Mouse (Mus musculus) urinary bladder, postnatal 14 days (tissue): ENCODE measurements at regions not wholly inside any gene's neighbourhood (a gene's known extent, or its start where the extent isn't known, plus 50 kb on each side); places are given as distances from the start of the nearest gene placed in this dataset.
A peak's percentile ranks its signal among the peaks of the same experiment; 100 is the strongest.
"Not testable (repeated sequence)": the region's sequence is repeated elsewhere in the genome, so short reads cannot be mapped to it uniquely, and the experiment has no call there.

Experiments
- DNase-seq: peaks from one replicate; pipeline ENCODE4 v3.0.0; 2021; ENCODE audit warnings: low spot score

- DNase-seq: no peak
Measured at GRCm38 (mm10) chr3:111194541-111194940, 943.7 kb upstream of the Prmt6 start.

- DNase-seq: no peak
Measured at GRCm38 (mm10) chr3:111166698-111167097, 915.9 kb upstream of the Prmt6 start.

DNA sequence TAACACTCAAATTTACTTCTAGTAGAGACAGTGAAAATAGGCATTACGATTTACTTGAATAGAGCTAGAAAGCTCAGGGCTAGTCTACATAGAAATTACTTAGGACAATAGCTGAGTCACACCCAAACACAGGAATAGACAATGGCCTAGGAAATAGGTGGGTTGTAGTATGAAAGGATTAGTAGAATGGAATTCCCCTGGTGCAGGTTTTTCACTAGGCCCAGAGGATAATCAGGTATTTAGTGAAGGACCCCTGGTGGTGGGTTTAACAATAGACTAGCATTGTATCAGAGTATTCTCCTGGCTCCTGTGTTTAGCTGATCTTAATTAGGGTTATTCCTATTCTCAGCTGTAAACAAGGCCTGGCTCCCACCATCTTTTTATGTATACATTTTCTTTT, 890.4 kb upstream of the Prmt6 start:
- not testable (repeated sequence) for DNase-seq

DNA sequence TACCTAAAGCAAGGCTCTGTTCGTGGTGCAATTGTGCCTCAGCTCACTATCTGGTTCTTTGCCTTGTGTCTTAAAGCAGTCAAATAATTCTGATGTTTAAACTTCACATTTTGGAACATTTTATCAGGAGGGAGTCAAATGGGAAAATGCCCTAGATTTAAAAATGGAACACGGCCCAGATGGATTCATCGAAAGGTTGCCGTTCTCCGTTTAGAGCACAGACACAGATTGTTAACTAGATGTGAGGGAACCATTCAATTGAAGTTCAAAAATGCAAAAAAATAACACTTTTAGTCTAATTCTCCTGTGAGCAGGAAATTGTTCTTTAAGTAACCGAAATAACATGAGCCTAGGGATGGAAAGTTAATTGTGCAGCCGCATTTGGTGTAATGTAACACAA, 858.2 kb upstream of the Prmt6 start:
- DNase-seq: no peak

DNA sequence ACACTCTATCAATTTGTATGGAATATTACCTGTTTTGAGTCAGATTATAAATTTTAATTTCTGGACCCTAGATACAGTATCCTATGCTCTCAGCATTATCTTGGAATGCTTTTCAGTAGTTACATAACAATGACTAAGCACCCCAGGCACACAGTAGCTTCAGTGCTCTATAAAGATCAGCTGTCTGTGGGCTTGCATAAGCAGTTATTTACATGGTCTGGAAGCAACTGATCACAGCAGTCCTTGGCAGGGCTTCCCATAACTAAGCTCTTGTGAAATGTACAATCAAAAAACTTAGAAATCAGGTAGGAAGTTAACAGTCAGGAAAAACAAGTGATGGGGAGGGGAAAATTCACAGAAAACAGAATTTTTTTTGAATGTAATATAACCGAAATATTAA, 851.8 kb upstream of the Prmt6 start:
- DNase-seq: no peak

- no peak for DNase-seq
Measured at GRCm38 (mm10) chr3:111074311-111074710, 823.5 kb upstream of the Prmt6 start.

- no peak for DNase-seq
Measured at GRCm38 (mm10) chr3:111070301-111070700, 819.5 kb upstream of the Prmt6 start.

- DNase-seq: no peak
Measured at GRCm38 (mm10) chr3:111069843-111070242, 819.0 kb upstream of the Prmt6 start.

- peak; percentile 4 for DNase-seq
Measured at GRCm38 (mm10) chr3:111069156-111069555, 818.4 kb upstream of the Prmt6 start.

DNA sequence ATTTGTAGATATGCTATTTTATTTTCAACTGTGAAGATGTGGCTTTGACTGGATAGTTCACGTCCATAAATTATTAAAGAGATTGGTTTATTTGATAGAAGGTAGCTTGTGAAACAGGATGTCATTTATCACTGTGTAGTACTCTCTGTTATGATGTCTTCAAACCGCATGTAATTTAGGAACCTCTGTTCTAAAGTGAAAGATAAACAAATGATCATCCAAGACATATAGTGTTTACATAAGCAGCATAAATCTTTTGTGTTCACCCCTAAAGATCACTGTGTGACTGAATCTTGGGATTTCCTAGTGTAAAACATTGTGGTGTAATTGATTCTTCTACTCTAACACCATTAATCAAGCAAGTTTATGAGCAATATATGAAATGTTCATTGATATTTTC, 798.8 kb upstream of the Prmt6 start:
- DNase-seq: no peak
